Mouse (Mus musculus): ENCODE measurements around the gene Csrnp1.

Csrnp1 gene

GRCm38 (mm10) chr9:120001945-120002725, 17.7 kb upstream of the Csrnp1 start:
- DNase-seq = peak; percentile 94

GRCm38 (mm10) chr9:120000761-120001160, 16.3 kb upstream of the Csrnp1 start:
- no peak for DNase-seq

GRCm38 (mm10) chr9:119999636-120000035, 15.2 kb upstream of the Csrnp1 start:
- no peak for DNase-seq

- DNase-seq = no peak
Observed at GRCm38 (mm10) chr9:119998776-119999175, 14.3 kb upstream of the Csrnp1 start.

GRCm38 (mm10) chr9:119996080-119996479, 11.6 kb upstream of the Csrnp1 start:
- DNase-seq = no peak

GRCm38 (mm10) chr9:119994207-119994606, 9.7 kb upstream of the Csrnp1 start:
- DNase-seq = no peak

- no peak for DNase-seq
Observed at GRCm38 (mm10) chr9:119993092-119993844, 8.8 kb upstream of the Csrnp1 start.

GRCm38 (mm10) chr9:119991310-119991709, 6.9 kb upstream of the Csrnp1 start:
- no peak for DNase-seq

GRCm38 (mm10) chr9:119988304-119988703, 3.8 kb upstream of the Csrnp1 start:
- DNase-seq = no peak

- DNase-seq = no peak
Observed at GRCm38 (mm10) chr9:119985881-119986574, 1.6 kb upstream of the Csrnp1 start.

GRCm38 (mm10) chr9:119983585-119984535, 598 bp downstream of the Csrnp1 start:
- DNase-seq = peak; percentile 97

GRCm38 (mm10) chr9:119982956-119983551, 1.4 kb downstream of the Csrnp1 start:
- peak; percentile 63 for DNase-seq

GRCm38 (mm10) chr9:119982241-119982811, 2.1 kb downstream of the Csrnp1 start:
- peak; percentile 79 for DNase-seq

- peak; percentile 87 for DNase-seq
Observed at GRCm38 (mm10) chr9:119981183-119982179, 3.0 kb downstream of the Csrnp1 start.

GRCm38 (mm10) chr9:119980770-119981182, 3.7 kb downstream of the Csrnp1 start:
- DNase-seq = peak; percentile 72

- DNase-seq = no peak
Observed at GRCm38 (mm10) chr9:119979749-119980148, 4.7 kb downstream of the Csrnp1 start.

GRCm38 (mm10) chr9:119978811-119979441, 5.5 kb downstream of the Csrnp1 start:
- DNase-seq = no peak

- DNase-seq = no peak
Observed at GRCm38 (mm10) chr9:119978151-119978810, 6.2 kb downstream of the Csrnp1 start.

GRCm38 (mm10) chr9:119977557-119978060, 6.8 kb downstream of the Csrnp1 start:
- peak; percentile 60 for DNase-seq
